Mouse (Mus musculus): ENCODE data around the gene Smim12. TPM values are rescaled to one million over a fixed set of nuclear protein-coding genes. Genes with fewer than 3 reads are reported as not detected.

The Smim12 gene
- polyA plus RNA-seq, 1 experiment, result 24.2 TPM

DNA sequence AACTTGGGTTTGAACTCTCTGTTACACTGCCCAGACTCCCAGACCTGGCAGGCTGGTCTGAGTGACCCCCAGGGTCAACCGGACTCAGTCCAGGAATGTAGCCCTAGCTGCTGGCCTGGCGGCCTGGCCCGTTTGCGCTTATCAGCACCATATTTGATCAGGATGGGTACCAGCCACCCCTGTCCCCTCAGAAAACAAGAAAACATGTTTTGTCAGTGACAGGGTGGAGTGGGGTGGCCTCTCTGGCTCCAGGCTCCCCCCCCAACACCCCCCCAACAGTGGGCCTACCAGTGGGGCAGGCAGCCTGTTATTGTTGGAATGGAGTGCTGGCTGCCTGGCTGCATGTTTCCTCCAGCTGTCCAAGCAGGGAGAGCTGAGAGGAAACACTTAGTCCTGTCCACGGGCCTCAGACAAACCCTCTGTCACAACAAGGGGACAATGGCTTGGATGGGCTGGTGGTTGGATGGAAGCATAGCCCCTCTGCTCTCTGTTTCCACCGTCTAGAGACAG is 45.5 kb downstream of the Smim12 start:
- no peak for TF ChIP-seq POLR2A (IDR thresholded peaks at IDR 0.05; ENCODE audit: control insufficient read depth, low read depth, low read length)
- no peak for TF ChIP-seq CTCF (IDR thresholded peaks at IDR 0.05; ENCODE audit: control insufficient read depth, insufficient read depth, insufficient replicate concordance, low read depth, low read length)
- H3K27me3 ChIP-seq (ENCODE audit: control insufficient read depth, insufficient read depth, low read length), result no peaks in the 10 kb centered on the region
- H3K4me1 ChIP-seq (ENCODE audit: control insufficient read depth, insufficient read depth, low read length), result no peaks in the 10 kb centered on the region
- H3K27ac ChIP-seq (ENCODE audit: control insufficient read depth, insufficient read depth, low read depth, low read length), result no peak overlapping the region
- H3K36me3 ChIP-seq (ENCODE audit: control insufficient read depth, insufficient read depth, low read length), result no peaks in the 10 kb centered on the region
- H3K4me3 ChIP-seq (ENCODE audit: control insufficient read depth, low read depth, low read length), result no peak overlapping the region

DNA sequence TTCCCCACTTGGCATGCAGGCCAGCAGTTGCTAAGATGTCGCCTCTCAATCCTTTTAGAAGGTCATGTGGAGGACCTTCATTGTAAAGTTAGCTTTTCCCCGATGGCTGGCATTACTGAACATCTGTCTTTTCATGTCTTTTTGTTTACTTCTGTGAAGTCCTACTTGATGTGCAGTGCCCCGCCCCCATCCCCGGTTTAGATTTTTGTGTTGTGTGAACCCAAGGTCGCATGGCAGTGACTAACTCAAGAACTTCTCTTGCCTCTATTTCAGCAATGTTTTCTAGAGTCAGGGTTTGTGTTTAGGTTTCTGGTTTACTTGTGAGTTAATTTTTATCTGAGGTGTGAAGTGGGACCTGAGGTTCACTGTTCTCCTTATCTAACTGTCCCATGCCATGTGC is 49.0 kb downstream of the Smim12 start:
- H3K4me3 ChIP-seq (ENCODE audit: control insufficient read depth, low read depth, low read length), result no peak overlapping the region
- no peak for TF ChIP-seq POLR2A (IDR thresholded peaks at IDR 0.05; ENCODE audit: control insufficient read depth, low read depth, low read length)
- no peak for TF ChIP-seq CTCF (IDR thresholded peaks at IDR 0.05; ENCODE audit: control insufficient read depth, insufficient read depth, insufficient replicate concordance, low read depth, low read length)

More for the DNA sequence above, 49.0 kb downstream of the Smim12 start:
- no peak overlapping the region for H3K27ac ChIP-seq (ENCODE audit: control insufficient read depth, insufficient read depth, low read depth, low read length)
- H3K36me3 ChIP-seq (ENCODE audit: control insufficient read depth, insufficient read depth, low read length), result no peaks in the 10 kb centered on the region
- H3K4me1 ChIP-seq (ENCODE audit: control insufficient read depth, insufficient read depth, low read length), result no peaks in the 10 kb centered on the region
- H3K27me3 ChIP-seq (ENCODE audit: control insufficient read depth, insufficient read depth, low read length), result no peaks in the 10 kb centered on the region

Other genes with a start within 250 kb of the Smim12 start
- 20.6 and 24.5 TPM in 2 replicates for gene Sfpq, start 222.5 kb upstream of the Smim12 start, polyA plus RNA-seq (2012; rRNA removed)
- 2.1 and 2.8 TPM in 2 replicates for gene Zmym1, start 182.6 kb upstream of the Smim12 start, polyA plus RNA-seq (2012; rRNA removed)
- 9.7 and 12.9 TPM in 2 replicates for gene Zmym6, start 166.4 kb upstream of the Smim12 start, polyA plus RNA-seq (2012; rRNA removed)
- 17.3 and 19.2 TPM in 2 replicates for gene Tmem35b, start 120.1 kb upstream of the Smim12 start, polyA plus RNA-seq (2012; rRNA removed)
- 3.3 and 4.6 TPM in 2 replicates for gene Dlgap3, start 74.6 kb upstream of the Smim12 start, polyA plus RNA-seq (2012; rRNA removed)
- 2.4 and 3.1 TPM in 2 replicates for gene Gja4, start 70.3 kb downstream of the Smim12 start, polyA plus RNA-seq (2012; rRNA removed)
- gene Gjb3, start 87.1 kb downstream of the Smim12 start, polyA plus RNA-seq (2012; rRNA removed), result 3.2 and 3.6 TPM in 2 replicates
- not detected in 2 replicates for gene Gjb4, start 110.3 kb downstream of the Smim12 start, polyA plus RNA-seq (2012; rRNA removed)
- 0.11 TPM in 1 of 2 replicates, not detected in the other for gene Gjb5, start 114.4 kb downstream of the Smim12 start, polyA plus RNA-seq (2012; rRNA removed)